Mouse (Mus musculus) layer of hippocampus, postnatal 14 days (tissue): ENCODE measurements at regions not wholly inside any gene's neighbourhood (a gene's known extent, or its start where the extent isn't known, plus 50 kb on each side); places are given as distances from the start of the nearest gene placed in this dataset.

ENCODE experiments used
- DNase-seq, 2 experiments: peaks; one replicate each; pipeline ENCODE4 v3.0.0; 2021 to 2022; ENCODE audit warnings: low spot score in 2 of 2, mixed read lengths in 1 of 2

DNA sequence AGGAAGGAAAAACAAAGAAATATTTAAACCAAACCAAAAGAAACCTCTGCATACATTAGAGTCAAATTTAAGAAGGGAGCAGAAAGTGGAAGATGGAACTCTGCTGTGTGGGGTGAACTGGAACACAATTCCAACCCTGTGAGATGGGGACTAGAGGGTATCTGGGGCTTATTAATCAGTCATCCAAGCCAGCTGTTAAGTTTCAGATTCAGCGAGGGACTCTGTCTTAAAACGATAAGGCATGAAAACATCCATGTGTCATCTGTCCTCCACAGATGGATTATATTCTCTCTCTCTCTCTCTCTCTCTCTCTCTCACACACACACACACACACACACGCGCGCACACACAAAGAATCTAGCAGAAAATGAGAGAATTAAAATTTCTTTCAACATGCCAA is 147.6 kb upstream of the Marcks start:
- no peak for DNase-seq

DNA sequence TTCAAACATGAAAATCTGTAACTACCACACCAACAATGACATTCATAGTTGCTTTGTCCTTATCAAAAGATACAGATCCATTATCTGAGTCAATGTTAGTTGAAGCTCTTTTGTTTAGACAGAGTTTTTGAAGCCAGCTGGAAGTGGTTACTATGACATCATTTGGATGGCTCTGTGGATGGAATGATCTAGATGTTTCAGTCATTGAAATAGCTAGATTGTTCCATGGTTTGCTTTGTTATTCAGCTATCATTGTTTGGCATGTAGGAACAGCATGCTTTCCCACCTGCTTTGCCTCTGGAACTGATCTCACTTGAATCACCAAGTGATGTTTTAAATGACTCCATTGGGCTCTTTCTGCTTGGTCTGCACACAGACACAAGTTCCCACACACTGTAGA is 144.2 kb upstream of the Marcks start:
- peak in 1 of 2 experiments; percentile 56 for DNase-seq

DNA sequence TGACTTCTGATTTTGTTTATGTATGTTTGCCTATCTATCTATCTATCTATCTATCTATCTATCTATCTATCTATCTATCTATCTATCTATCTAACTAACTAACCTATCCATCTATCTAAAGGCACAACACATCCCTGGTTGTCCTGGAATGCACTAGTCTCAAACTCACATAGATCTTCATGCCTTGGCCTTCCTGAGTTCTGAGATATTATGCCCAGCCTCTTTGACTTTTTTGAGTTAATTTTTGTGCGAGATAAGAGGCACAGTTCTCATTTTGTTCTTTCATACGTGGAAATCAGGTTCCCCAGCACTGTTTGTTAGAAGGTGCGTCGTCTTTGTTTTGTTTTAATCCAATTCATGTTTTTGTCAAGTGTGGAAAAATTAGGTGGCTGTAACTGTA is 142.1 kb upstream of the Marcks start:
- no peak for DNase-seq

DNA sequence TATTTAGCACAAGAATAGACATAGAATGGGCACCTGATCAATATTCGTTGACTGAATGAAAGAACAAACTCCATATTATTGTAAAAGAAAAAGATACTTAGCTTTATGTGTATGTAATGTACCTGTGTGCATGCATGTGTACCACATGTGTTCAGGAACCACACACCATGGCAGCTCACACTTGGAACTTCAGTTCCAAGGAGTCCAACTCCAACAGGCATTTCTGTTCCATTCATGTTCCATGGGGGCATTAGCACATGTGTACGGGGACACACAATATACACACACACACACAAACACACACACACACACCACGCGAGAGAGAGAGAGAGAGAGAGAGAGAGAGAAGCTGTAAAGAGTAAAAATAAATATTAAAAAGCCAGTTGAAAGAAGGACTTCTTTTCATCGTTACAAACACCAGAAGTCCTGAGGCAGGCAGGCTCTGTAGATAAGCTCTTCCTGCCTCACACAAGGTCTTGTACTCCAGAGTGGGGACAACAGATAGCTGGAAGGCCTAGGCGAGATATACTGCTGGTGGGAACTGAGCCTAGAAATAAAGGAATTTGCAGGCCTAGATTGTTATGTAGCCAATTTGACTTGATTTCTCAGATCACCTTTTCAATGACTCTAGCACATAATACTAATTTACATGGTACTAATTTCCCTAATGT is 141.6 kb upstream of the Marcks start:
- no peak for DNase-seq

DNA sequence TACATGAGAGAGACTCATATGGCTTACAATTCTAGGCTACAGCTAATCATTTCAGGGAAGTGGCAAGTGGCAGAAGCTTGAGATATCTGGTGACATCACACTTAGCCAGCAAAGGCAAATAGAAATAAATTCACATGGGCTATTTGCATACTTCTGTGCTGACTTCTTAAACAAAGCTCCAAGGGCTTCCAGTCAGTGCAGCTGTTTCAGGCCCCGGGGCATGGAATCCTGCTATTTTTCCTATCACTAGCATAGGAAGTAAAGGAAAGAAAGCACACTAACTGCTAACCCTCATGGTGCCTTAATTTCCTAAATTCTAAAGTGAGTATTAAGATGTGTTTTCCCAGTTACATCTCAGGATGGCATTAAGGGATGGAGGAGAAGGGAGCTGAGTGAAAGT is 140.6 kb upstream of the Marcks start:
- DNase-seq = no peak

DNA sequence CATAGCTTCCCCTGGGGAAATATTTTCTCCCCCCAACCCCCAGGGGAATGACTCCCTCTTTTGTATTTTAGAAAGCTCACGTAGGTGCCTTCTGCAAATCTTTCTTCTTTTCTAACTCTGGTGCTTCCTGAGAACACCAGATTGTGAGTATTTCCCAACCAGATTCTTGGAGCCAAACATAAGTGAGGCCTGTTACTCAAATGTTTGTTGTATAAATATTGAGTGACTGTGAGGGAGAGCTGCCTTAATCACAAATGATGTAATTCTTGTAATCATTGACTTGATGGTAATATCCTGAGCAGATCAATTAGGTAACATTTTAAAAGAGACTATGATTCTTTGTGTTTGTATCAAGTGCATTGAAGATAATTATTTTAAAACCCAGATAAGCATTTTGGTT is 137.1 kb upstream of the Marcks start:
- no peak for DNase-seq

DNA sequence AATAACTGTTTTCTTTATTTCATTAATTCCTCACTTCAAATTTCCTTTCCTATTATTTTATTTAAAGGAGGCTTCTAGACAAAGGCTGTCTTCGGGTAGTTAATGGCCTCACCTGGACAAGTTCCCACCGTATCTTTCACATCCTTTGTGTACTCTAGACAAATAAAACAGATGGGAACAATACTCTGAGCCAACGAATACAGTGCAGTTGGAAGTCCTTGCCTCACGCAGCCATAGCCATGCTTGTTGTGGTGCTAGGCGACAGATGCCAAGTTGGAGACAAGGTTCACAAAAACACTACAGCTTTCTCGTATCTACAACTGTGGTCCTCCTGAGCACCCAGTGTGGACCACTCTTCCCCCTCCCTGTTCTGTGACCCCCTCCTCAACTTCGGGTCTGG is 136.6 kb upstream of the Marcks start:
- no peak for DNase-seq

DNA sequence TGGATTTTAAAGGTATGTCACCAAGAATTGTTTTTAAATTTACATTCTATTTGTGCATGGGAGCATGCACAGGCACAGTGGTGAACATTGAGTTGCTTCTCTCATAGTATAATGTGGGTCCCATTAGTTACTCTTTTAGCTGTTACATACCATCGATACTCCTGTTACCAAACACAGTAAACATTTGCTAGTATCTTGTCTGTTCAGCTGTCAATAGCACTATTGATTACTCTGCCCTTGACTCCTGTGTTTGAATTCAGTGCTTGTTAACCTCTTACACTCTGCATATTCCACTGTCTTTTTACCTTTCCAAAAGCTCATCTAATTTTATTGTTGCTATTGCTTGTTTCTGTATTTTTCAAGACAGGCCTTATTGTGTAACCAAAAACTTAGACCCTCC is 133.2 kb upstream of the Marcks start:
- no peak for DNase-seq

DNA sequence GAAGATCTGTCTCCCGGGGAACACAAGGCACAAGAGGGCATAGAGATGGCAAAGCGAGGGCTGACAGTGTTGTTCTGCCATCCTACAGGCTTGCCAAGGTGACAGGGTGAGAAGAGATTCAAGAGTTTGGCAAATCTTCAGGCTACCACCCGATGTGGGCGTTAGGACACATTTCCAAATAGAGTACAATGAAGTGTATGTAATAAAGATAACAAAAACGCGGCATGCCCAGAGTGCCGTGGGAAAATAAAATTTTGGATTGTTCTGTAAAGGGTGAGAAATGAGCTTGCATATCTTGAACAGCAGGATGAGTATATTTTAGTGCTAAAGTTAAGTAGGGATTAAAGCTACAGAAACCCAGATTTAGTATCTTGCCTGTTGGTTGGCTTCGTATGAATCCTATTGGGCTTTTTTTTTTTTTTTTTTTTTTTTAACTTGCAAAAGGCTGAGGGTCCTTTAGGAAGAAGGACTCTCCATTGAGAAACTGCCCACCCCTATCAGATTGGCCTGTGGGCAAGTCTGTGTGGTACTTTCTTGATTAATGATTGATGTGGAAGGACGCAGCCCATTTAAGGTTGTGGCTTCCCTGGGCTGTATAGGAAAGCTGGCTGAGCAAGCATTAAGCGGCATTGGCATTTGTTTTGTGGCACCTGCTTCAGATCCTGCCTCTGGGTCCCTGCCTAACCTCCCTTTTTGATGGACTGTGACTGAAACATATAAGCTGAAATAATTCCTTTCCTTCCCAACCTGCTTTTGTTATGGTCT is 131.7 kb upstream of the Marcks start:
- DNase-seq = no peak

DNA sequence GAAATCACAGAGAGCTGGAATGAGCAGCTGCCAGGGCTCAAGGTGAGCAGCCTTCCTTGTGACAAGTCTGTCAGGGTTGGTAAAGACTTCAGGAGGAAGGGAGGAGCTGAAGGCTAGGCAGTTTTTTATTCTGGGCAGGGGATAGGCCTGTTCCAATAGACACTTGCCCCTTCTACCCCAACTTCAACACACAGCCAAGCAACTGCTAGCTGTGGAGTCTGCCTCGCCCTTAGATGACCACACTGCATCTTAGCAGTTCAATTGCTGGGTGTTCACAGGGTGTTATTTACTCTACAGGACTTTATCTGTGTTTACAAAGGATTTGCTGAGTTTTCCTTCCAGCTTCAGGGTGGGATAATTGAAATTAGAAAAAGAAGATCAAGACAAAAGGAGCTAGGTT is 128.2 kb upstream of the Marcks start:
- DNase-seq = no peak

DNA sequence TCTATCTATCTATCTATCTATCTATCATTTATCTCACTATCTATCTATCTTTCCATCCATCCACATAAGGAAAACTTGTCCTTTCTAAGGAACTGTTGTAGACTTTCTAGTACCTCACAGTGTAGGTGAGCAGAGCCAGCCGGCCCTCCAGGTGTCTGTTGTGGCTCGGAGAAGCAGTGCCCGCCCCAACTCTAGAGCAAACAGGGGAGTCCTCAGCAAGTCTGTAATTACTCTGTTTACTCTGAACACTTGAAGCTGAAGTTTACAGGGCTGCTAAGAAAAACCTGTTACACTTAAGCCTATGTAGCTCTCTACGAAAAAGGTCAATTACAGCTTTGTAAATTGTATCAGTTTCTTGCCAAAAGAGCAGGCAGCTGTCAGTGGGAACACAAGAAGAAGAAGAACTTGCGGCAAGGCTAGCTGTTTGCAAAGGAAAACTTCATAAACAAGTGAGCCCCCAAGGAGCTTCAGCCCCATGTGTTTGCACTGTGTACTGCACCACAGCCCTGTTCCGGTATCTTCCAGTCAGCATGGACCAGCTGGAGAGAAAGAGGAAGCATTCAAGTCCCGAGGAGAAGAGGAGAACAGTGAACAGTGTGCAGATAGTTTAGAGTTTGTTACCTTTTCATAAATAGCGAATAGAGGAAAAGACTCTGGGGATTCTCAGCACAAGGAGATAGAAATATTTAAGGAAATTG is 122.2 kb upstream of the Marcks start:
- peak in 1 of 2 experiments; percentile 40 for DNase-seq

DNA sequence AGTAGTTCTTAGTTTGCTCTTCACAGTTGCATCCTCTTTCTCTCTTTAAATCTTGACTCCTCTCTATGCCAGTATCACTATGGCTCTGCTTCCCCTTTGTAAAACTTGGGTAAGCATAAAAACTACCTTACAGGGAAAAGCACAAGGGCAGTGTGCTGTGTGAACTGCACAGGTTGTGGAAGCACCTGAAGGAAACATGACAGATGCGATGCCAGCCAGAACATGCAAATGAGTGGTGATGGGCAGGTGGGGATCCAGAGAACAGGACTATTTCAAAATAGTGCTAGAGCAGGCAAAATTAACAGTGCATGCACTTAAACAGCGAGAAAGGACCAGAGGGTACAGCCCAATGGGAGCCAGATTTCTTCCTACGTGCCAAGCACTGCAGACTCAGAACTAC is 120.5 kb upstream of the Marcks start:
- no peak for DNase-seq

DNA sequence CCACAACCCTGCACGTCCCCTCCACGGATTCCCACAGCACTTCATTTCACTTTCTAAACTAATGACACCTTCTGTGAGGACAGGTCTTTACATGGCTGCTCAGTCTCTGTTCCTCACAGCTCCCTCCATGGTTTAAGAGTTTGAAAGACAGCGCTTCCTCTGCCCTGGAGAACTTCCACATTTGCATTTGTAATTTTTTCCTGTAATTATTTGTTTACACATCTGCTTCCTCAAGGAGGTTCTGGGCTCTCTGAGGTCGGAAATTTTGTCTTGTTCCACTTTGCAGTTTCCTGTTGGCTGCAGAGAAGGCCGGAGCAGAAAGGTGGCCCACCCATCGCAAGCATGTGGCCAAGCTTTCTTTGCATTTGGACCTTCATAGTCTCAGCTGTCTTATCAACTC is 118.8 kb upstream of the Marcks start:
- no peak for DNase-seq

DNA sequence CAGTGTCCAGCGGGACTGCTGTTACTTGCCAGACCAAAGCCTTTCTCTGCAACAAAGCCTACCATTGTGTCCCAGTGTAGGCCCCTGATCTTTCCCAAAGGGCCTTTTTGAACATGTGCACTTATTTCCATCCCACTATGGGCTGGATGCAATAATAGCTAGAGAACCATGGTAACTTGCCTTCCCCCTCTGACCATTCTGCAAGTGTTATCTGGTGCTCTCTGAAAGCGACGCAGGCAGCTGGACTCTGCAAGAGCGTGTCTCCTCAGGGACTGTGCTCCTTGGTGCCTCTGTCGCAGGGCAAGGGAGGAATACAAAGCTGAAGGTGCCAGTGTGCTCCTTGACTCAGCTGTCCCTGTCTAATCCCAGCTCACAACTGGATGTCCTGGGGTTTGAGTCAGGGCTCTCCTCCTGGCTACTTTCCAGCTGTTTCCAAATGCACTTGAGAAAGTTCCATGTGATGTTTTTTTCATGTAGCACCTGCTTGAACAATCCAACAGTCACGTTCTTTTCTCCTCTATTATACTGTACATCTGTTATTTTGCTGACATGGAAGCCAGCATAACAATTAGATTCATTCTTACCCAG is 112.3 kb upstream of the Marcks start:
- DNase-seq = no peak

DNA sequence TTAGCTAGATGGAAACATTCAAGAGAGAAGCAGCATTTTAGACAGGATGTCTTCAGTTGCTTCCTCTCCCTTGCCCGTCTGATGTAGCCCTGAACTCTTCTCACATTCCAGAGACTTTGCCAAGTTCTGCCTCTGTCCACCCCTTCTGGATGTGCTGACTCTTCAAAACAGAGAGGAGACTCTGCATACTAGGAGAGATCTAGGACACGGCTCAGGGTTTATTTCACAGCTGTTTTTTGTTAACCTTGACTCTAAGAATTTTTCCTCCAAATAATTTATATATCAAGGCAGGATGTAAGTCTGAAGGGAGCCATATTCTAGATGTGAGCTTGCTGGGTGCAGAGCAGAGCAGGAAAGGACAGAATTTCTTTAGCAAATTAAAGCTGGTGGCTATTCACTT is 111.4 kb upstream of the Marcks start:
- DNase-seq = no peak

DNA sequence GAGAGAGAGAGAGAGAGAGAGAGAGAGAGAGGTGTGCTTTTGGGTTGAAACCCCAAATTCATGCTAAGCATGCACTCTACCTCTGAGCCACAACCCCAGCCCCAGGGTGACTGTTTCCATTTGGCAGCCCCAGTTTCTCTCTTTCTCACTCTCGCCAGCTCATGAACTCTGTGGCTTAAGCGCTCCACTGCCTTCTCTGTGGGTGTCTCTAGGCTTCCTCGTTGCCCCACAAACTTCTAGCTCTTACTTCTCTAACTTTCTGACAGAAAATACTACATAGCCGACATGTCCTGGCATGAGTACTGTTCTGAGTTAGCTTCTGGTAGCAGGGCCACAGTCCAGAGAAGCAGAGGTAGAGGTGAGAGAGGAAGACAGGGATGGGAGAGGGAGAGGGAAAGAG is 110.8 kb upstream of the Marcks start:
- no peak for DNase-seq

DNA sequence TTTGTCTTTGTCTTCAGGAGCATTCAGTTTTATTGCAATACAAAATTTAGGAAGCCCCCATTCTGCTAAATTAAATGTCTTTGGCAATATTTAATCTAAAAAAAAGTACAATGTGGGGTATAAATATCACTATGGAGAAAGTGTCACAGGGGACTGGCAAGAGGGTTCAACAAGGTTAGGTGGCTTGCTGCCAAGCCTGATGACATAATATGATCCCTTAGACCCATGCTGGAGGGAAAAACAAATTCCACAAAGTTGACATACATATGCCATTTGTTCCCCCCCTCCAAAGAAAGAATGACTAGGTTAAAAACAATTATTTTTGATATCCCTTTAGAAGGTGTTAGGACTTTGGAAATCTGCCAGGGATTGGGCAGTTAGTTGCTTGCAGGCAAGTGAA is 108.4 kb upstream of the Marcks start:
- no peak for DNase-seq

DNA sequence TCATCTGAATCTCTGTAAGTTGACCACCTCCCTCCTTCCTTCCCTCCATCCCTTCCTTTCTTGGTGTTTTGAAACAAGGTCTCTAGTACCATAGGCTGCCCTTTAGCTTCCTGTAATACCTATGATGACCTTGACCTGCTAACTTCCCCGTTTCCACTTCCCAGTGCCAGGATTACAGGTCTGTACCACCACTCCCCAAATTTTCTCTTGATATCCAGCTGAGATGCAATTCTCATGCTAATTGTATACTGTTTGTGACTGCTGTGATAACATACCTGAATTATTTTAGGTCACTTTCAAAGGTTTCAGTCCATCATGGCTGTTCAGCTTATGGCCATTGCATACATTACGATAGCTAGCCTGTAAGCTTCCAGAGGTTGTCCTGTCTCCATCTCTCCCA is 104.4 kb upstream of the Marcks start:
- no peak for DNase-seq

DNA sequence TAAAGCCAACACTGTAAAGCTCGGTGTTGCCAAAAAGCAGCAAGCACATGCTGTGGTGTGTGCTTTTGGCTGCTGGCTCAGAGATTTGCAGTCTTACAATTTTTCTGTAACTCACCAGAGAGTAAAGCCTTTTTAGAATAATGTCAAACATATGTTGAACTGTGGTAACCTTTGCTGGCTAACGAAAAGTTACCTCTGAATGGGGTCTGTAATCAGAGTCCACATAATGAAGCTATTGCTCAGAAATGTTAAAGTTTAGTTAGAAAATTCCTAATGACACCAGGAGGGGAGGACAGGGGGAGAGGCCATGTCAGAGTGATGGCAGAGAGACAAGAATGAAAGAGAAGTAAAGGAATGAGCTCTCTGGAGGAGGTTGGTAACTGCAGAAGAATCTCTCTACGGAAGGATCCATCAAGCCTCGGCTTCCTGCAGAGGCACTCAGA is 103.1 kb upstream of the Marcks start:
- no peak for DNase-seq

DNA sequence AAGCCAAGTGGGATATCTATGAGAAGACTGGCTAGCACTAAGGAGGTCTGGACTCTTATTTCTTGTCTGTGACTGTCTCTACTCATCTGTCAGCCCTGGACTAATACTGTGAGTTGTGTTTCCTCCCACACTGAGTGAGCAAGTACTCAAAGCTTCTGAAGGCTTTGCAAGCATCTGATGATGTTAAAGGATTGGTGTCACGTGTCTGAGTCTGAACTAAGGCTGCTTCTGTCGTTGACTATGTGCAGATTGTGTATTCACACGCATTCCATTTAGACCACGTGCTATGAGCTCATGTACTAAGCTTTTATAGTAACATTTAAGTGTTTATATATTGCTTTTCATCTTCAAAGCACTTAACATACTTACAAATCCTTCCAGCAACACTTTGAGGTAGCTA is 101.9 kb upstream of the Marcks start:
- DNase-seq = no peak

DNA sequence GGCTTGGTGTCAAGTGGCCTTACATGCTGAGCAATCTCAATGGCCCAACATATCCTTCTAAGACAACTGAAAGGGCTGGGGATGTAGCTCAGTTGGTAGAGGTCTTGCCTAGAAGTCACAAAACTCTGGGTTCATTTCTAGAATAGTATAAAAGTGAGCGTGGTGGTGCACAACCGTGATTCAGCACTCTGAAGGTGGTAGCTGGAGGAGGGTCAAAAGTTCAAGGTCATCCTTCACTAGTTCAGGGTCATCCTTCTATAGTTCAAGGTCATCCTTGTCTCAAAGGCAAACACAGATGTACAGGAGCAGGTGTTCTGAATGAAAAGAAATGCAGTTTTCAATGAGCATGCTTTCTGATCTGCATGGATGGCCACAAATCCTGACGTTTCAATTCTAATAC is 101.5 kb upstream of the Marcks start:
- DNase-seq = no peak
